Mouse (Mus musculus) cerebellum, adult 2 months (tissue): Measurements from ENCODE around the gene Adcy6. TPM values are rescaled to one million over a fixed set of nuclear protein-coding genes. Genes with fewer than 3 reads are reported as not detected.
A peak's percentile ranks its signal among the peaks of the same experiment; 100 is the strongest.

Experiments used
- DNase-seq, 2 experiments: peaks; one replicate each; pipeline ENCODE4 v3.0.0; 2021
- H3K27ac ChIP-seq: fragments of 200-500 bp; 2 replicates; pipeline ENCODE4 v1.5.1; 2012; ENCODE audit warnings: low read length, control low read depth, inconsistent platforms; ENCODE audit not compliant: insufficient read depth
- H3K27me3 ChIP-seq: fragments of 200-500 bp; 2 replicates; pipeline ENCODE4 v1.6.1; 2012; ENCODE audit warnings: inconsistent platforms, mild to moderate bottlenecking, low read length, moderate library complexity; ENCODE audit not compliant: control insufficient read depth, insufficient read depth
- H3K4me1 ChIP-seq: fragments of 200-500 bp; 2 replicates; pipeline ENCODE4 v1.6.1; 2011; ENCODE audit warnings: low read length; ENCODE audit not compliant: control insufficient read depth, insufficient read depth
- H3K4me3 ChIP-seq: fragments of 200-500 bp; replicated peaks from 2 replicates; pipeline ENCODE3; 2011; ENCODE audit warnings: mild to moderate bottlenecking, low read depth, low read length, control low read depth; ENCODE audit not compliant: insufficient read depth
- CTCF ChIP-seq: fragments of 200-500 bp; IDR thresholded peaks from 2 replicates; pipeline ENCODE4 v1.5.1; 2011; ENCODE audit warnings: low read depth, mild to moderate bottlenecking, control low read depth, low read length, moderate library complexity, borderline replicate concordance; ENCODE audit not compliant: insufficient read depth
- POLR2A ChIP-seq: fragments of 200-500 bp; IDR thresholded peaks from 2 replicates; pipeline ENCODE4 v1.6.1; 2011; ENCODE audit warnings: low read length, control low read depth, borderline replicate concordance; ENCODE audit not compliant: insufficient read depth
- WGBS: fragments of 180-500 bp; shearing (Covaris S2); methylation state at CpG from one replicate; pipeline ENCODE4 v1.1.7; 2018; 5-methylcytosine and 5-hydroxymethylcytosine counted together
- polyA plus RNA-seq: library from polyadenylated mRNA; depleted of rRNA; stranded (reverse); fragments of >200 nt; gene quantifications from 2 replicates; pipeline ENCODE4 v1.2.3, GENCODE M21; 2012

Gene Adcy6
- polyA plus RNA-seq, 1 experiment = 31.3 TPM

DNA sequence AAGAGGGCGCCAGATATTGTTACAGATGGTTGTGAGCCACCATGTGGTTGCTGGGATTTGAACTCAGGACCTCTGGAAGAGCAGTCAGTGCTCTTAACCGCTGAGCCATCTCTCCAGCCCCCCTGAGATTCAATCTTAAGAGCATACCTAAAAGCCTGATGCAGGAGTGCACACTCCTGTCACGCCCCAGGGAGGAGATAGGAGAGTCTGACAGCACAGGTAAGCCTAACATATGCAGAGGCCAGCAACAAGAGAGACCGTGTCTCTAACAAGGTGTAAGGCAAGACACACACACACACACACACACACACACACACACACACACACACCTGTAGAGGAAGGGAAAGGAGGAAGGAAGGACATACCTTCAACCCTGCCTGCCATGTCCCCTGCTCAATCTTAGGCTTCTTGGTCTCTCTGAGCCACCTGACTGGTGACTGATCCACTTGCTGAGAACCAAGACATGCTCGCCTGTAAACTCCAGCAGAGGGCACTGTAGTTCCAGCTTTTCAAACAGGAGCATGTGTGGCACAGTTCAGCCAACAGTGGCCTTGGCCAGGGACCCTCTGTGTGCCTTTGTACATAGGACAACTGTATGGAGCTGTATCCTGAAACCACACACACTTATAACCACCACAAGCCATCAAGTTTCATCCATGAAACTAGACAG, 29.9 kb downstream of the Adcy6 start:
- no peak for TF ChIP-seq POLR2A
- TF ChIP-seq CTCF = peak; percentile 96
- Histone ChIP-seq H3K4me1 (no peaks in the 10 kb centered on the region), H3K27ac (no peak overlapping the region), H3K4me3 (no peak overlapping the region), H3K27me3 (no peaks in the 10 kb centered on the region)
- DNase-seq = peak; percentile 74 to 78
- WGBS = 44% methylated on average over 5 of the region's 5 CpGs

- no peak overlapping the region for H3K4me3 ChIP-seq
- TF ChIP-seq CTCF (no peak), POLR2A (no peak)
- 55% methylated on average over 2 of the region's 2 CpGs for WGBS
- H3K27me3 ChIP-seq = no peaks in the 10 kb centered on the region
- DNase-seq = no peak
- H3K27ac ChIP-seq = no peak overlapping the region
- no peaks in the 10 kb centered on the region for H3K4me1 ChIP-seq
Observed at GRCm38 (mm10) chr15:98579310-98579709, 30.6 kb downstream of the Adcy6 start.

DNA sequence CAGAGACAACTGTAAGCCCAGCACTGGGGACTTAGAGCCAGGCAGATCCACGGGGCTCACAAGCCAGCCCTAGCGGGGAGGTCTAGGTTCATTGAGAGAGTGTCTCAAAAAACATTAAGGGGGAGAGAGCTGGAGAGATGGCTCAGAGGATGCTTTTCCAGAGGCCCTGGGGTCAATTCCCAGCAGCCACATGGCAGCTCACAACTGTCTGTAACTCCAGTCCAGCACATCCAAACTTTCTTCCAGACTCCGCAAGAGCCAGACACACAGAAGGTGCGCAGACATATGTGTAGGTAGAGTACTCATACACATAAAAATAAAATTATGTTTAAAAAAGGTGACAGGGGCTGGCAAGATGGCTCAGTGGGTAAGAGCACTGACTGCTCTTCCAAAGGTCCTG, 36.6 kb downstream of the Adcy6 start:
- Histone ChIP-seq H3K27me3 (no peaks in the 10 kb centered on the region), H3K4me3 (no peak overlapping the region), H3K27ac (no peak overlapping the region), H3K4me1 (peaks cover 3% of the 10 kb centered on the region; the same call in 1 of the 2 replicates)
- DNase-seq = no peak
- TF ChIP-seq CTCF (no peak), POLR2A (no peak)
- WGBS = 70% methylated on average over 4 of the region's 4 CpGs

- WGBS = 80% methylated on average over 10 of the region's 10 CpGs
Observed at GRCm38 (mm10) chr15:98570873-98571538, 38.9 kb downstream of the Adcy6 start, which contains the start of the genes Ccnt1 and 4930415O20Rik. Ccnt1 (minus strand) TSS chr15:98570923. 4930415O20Rik (plus strand) TSS chr15:98571004.

GRCm38 (mm10) chr15:98569795-98570365, 40.0 kb downstream of the Adcy6 start:
- TF ChIP-seq CTCF (no peak), POLR2A (no peak)
- Histone ChIP-seq H3K4me1 (peaks cover 5% of the 10 kb centered on the region; the same call in 1 of the 2 replicates), H3K27ac (no peak overlapping the region), H3K4me3 (no peak overlapping the region), H3K27me3 (no peaks in the 10 kb centered on the region)
- whole genome bisulfite sequencing = 82% methylated on average over 4 of the region's 4 CpGs
- no peak for DNase-seq

More at GRCm38 (mm10) chr15:98570873-98571538, 38.9 kb downstream of the Adcy6 start, which contains the start of the genes Ccnt1 and 4930415O20Rik:
- Histone ChIP-seq H3K4me1 (peaks cover 3% of the 10 kb centered on the region; the same call in 1 of the 2 replicates), H3K27me3 (no peaks in the 10 kb centered on the region), H3K4me3 (no peak within 1 kb of the TSS), H3K27ac (no peak within 1 kb of the TSS)
- TF ChIP-seq POLR2A (no peak), CTCF (no peak)
- no peak for DNase-seq

- Histone ChIP-seq H3K27ac (no peak overlapping the region), H3K27me3 (no peaks in the 10 kb centered on the region), H3K4me3 (no peak overlapping the region), H3K4me1 (peaks cover 5% of the 10 kb centered on the region; the same call in 1 of the 2 replicates)
- TF ChIP-seq CTCF (no peak), POLR2A (no peak)
- DNase-seq = no peak
- WGBS = 64% methylated on average over 7 of the region's 7 CpGs
Observed at GRCm38 (mm10) chr15:98569216-98569615, 40.7 kb downstream of the Adcy6 start.

- Histone ChIP-seq H3K27me3 (no peaks in the 10 kb centered on the region), H3K27ac (peak overlapping the region; percentile 79), H3K4me3 (peak overlapping the region; percentile 94), H3K4me1 (peaks cover 5% of the 10 kb centered on the region; the same call in 1 of the 2 replicates)
- WGBS = 6% methylated on average over 22 of the region's 22 CpGs
- TF ChIP-seq CTCF = no peak
- no peak for TF ChIP-seq POLR2A
- peak; percentile 33 to 34 for DNase-seq
Observed at GRCm38 (mm10) chr15:98568256-98569033, 41.4 kb downstream of the Adcy6 start.
